Mouse (Mus musculus) gastrocnemius, postnatal 14 days (tissue): ENCODE measurements at regions not wholly inside any gene's neighbourhood (a gene's known extent, or its start where the extent isn't known, plus 50 kb on each side); places are given as distances from the start of the nearest gene placed in this dataset.

Experiments
- DNase-seq: peaks from one replicate; pipeline ENCODE4 v3.0.0; 2021; ENCODE audit warnings: mixed read lengths
- intact Hi-C: fragments of 180-260 bp; cut with DNase I; formaldehyde crosslinking; loops from one replicate; pipeline ENCODE4 v1.15.1; 2025; ENCODE audit warnings: low total_unique reads

GRCm38 (mm10) chr10:9111051-9111450, 225.2 kb upstream of the Sash1 start:
- intact Hi-C loops: no loop called here
- no peak for DNase-seq

GRCm38 (mm10) chr10:9096207-9096606, 210.3 kb upstream of the Sash1 start:
- no peak for DNase-seq
- intact Hi-C loops: no loop called here

DNA sequence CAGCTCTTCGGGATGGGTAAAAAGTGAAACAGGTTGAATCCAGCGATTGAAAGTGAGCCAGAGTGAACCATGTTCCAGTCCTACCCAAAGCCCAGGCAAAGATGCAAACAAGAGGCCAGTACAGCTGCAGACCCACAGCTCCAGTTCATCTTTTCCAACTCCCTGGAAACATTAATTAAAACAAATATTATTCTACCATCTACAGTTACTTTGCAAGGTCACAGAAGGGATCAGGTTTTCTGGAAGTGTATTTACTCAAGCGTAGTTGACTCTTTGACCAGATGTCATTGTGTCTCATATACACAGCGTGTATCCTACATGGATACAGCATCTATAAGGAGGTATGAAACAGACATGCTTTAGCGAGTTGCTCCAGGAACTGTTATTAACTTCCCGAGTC, 209.3 kb upstream of the Sash1 start:
- intact Hi-C loops: no loop called here
- no peak for DNase-seq

- peak; percentile 32 for DNase-seq
- intact Hi-C loops: no loop called here
These were observed 206.5 kb upstream of the Sash1 start for GRCm38 (mm10) chr10:9092237-9092885.

- intact Hi-C loops: no loop called here
- DNase-seq: no peak
These were observed 205.1 kb upstream of the Sash1 start for GRCm38 (mm10) chr10:9090961-9091360.

GRCm38 (mm10) chr10:9087871-9088270, 202.0 kb upstream of the Sash1 start:
- intact Hi-C loops: no loop called here
- DNase-seq: no peak

GRCm38 (mm10) chr10:9087171-9087570, 201.3 kb upstream of the Sash1 start:
- intact Hi-C loops: no loop called here
- no peak for DNase-seq

DNA sequence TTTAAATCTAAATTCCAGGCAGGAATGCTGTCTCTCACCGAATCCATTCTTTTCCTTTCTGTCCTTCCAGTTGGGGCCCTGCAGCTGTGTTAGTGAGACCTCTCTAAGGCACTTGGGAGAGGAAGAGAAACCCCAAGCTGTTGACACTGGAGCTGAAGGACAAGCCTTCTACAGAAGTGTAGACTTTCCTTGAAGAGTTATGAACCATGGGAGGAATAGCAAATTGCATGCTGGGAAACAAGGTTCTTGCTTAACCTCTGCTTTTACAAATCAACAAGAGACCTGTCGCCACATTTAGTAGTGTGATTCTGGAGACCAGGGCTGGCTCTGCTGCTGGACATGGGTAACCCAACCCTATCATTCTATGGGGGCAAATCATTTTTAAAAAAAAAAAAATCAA, 200.8 kb upstream of the Sash1 start:
- intact Hi-C loops: no loop called here
- no peak for DNase-seq

DNA sequence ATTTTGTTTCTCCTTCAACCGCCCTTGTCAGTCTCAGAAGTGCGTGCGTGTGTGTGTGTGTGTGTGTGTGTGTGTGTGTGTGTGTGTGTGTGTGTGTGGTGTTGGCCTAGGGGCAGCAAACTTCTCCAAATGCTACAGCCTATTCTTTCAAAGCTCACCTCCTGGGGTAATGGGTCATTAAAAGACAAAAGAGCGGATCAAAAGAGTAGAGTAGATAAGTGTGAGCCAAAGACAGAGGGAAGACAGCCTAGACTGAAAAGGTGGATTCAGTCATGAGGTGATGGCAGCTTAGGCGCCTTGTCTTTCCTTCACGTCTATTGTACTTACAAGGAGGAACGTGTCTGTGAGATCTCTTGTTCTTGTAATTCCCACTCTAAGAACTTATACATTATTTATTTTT, 199.6 kb upstream of the Sash1 start:
- intact Hi-C loops: no loop called here

GRCm38 (mm10) chr10:9074916-9075315, 189.0 kb upstream of the Sash1 start:
- DNase-seq: no peak
- intact Hi-C loops: loop anchor here (5.0 kb wide), 2 partner anchors 63 to 283 kb away; no protein-coding TSS in a partner anchor

More for the DNA sequence above, 199.6 kb upstream of the Sash1 start:
- DNase-seq: no peak

GRCm38 (mm10) chr10:9071630-9072029, 185.8 kb upstream of the Sash1 start:
- intact Hi-C loops: loop anchor here (5.0 kb wide), 2 partner anchors 59 to 279 kb away; no protein-coding TSS in a partner anchor

GRCm38 (mm10) chr10:9069608-9070190, 183.8 kb upstream of the Sash1 start:
- DNase-seq: no peak
- intact Hi-C loops: loop anchor here (5.0 kb wide), 2 partner anchors 57 to 277 kb away; no protein-coding TSS in a partner anchor

More at GRCm38 (mm10) chr10:9071630-9072029, 185.8 kb upstream of the Sash1 start:
- peak; percentile 38 for DNase-seq

DNA sequence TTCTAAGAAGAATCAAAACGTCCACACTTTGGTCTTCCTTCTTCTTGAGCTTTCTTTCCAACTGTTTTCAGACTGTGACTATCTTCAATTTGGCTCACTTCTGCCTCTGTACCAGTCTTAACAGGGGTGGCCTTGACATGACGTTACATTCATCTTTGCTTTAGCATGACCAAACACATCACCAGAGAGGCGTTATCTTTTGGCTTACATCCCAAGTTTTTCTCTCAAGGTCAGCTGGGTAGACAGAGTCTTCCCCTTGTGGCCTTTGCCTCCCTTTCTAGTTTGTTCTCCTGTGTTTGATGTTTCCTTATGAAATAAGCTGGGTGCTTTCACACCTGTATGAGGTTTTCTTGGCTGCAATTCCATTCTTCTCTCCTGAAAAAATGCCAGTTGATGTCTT, 180.7 kb upstream of the Sash1 start:
- intact Hi-C loops: no loop called here
- no peak for DNase-seq

DNA sequence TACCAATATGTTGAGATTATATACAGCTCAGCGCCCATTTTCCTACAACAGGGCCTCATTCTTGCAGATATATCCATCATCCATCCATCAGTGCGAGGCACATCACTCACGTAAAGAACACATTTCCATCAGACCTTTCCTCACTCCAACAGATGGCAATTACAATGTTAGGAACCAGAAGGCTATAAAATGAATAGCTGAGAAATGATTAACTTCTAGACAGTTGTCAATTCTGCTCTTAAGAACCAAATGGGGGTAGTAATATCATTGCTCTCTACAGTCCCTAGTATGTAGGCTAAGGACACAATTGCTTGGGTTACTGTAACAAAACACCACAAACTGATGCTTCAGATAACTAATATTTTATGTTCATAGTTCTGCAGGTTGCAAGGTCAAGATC, 176.1 kb upstream of the Sash1 start:
- DNase-seq: no peak
- intact Hi-C loops: no loop called here

DNA sequence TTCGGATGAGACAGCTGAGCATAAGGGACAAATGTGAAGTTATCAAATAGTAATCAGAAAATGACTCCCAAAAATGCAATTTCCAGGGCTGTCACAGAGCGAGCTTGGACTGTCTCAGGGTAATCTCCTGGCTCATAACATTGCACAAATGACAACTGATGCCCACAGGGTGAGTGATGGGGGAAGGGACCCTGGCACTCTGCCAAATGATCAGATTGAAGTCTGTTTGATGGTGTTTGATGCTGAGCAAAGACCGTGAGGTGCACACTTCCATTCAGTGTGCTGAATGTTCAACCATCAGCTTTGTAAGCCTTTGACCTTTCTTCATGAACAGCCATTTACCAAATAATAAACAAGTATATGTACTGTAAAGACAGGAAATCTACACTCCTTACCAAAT, 169.4 kb upstream of the Sash1 start:
- intact Hi-C loops: no loop called here
- no peak for DNase-seq

DNA sequence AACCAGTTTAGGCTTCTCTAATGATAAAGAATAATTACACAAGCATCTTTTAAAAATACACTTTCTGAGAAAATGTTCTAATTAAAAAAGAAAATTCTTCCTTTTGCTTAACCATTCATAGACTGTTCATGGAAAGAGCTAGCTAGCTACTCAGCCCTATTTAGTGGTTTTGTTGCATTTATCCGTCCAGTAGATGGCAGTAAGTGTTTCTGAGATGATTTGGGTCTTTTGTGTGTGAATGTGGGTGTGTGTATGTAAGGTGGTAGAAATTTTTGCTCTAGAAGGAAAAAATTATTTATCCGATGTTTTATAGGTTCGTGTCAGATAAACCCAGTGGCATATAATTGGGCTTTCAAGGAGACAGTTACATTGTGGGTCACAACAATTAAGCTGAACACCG, 167.5 kb upstream of the Sash1 start:
- intact Hi-C loops: loop anchor here (5.0 kb wide), 1 partner anchor 624 kb away; the partner anchor contains the start of gene Samd5

DNA sequence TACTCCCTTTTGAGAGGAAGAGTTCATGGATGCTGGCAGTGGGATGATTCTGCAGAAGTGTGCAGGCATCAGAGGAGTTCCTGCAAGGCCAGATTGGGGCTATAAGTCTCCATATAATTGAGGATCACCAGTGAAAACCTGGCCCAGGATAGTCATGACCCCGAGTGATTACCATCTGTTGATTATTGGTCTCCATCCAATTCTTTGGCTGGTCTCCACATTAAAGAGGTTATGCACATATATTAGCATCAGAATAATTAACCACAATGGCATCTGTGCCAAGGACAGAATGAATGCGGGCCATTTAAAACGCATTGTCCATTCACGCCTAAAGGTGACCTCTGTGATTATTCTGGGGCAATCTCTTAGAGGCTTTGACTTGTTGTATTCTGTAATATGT, 161.5 kb upstream of the Sash1 start:
- intact Hi-C loops: no loop called here
- no peak for DNase-seq

More for the DNA sequence above, 167.5 kb upstream of the Sash1 start:
- no peak for DNase-seq

DNA sequence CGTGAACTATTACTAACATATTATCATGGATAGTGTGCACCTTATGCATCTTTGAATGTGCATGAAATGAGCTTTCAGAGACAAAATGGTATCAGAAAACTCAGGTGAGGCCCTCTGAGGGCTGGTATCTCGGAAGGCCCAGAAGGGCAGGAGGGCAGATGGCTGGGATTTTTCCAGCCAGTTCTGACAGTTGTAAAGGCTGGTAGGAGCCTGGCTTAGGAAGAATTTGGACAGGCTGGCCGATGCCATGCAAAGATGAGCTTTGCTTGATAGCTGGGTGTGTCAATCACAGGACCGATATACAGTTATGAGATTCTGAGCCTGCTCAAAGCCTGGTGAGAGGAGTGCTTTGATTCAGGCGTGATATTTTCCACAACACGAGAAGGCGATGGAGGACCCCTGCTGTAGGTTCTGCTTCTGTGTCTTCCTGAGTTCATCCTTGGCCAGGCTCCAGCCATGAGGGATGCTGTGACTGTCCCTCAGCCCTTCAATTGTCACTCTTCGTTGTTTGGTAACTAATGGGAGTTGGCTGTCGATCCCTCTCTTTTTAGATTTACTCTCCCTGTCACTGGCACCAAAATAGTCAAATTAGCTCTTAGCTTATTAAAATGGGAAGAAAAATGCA, 159.0 kb upstream of the Sash1 start:
- intact Hi-C loops: no loop called here
- DNase-seq: no peak

DNA sequence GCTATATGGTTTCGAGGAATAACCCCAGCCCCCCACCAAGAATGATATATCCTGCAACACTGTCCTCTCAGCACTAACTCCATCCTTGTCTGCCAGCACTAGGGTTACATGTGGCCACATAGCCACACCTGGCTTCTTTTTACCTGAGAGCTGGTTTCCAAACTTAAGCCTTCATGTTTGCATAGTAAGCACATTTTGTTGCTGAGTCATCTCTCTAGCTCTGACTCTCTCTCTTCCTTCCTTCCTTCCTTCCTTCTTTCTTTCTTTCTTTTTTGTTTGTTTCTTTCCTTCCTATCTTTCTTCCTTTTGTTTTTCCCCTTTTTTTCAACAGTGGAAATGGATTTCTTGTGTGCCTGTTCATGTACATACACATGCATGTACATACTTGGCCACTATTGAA, 157.6 kb upstream of the Sash1 start:
- DNase-seq: no peak
- intact Hi-C loops: no loop called here

- intact Hi-C loops: no loop called here
- DNase-seq: no peak
These were observed 144.6 kb upstream of the Sash1 start for GRCm38 (mm10) chr10:9030486-9030885.

GRCm38 (mm10) chr10:9029506-9029905, 143.6 kb upstream of the Sash1 start:
- DNase-seq: no peak

More at GRCm38 (mm10) chr10:9029506-9029905, 143.6 kb upstream of the Sash1 start:
- intact Hi-C loops: no loop called here
